Mouse (Mus musculus) ES-E14 (cell line): ENCODE results near the gene Nap1l5. TPM values are rescaled to one million over a fixed set of nuclear protein-coding genes. Genes with fewer than 3 reads are reported as not detected.

Source experiments
- DNase-seq: peaks from one replicate; pipeline ENCODE4 v3.0.0-alpha.2; 2013; ENCODE audit warnings: low read depth, low spot score
- H3K27ac ChIP-seq: 2 replicates; pipeline ENCODE4 v1.5.1; 2012; ENCODE audit warnings: low read depth, mild to moderate bottlenecking, low read length, moderate library complexity, mixed read lengths; ENCODE audit not compliant: poor library complexity, insufficient read depth, severe bottlenecking
- H3K36me3 ChIP-seq: 2 replicates; pipeline ENCODE4 v1.6.1; 2012; ENCODE audit warnings: mild to moderate bottlenecking, low read length, moderate library complexity, mixed read lengths; ENCODE audit not compliant: control insufficient read depth, poor library complexity, insufficient read depth, severe bottlenecking
- H3K4me1 ChIP-seq, 2 experiments: fragments of 150-350 bp in 1 of 2; sonication (generic) in 1 of 2; 2 replicates each; pipeline ENCODE4 v1.6.1; 2012; ENCODE audit warnings: low read length in 2 of 2, mild to moderate bottlenecking in 1 of 2, mixed read lengths in 1 of 2; ENCODE audit not compliant: control insufficient read depth in 2 of 2, insufficient read depth in 2 of 2, poor library complexity in 1 of 2
- H3K4me3 ChIP-seq, 2 experiments: fragments of 150-350 bp in 1 of 2; sonication (generic) in 1 of 2; 2 replicates each; pipeline ENCODE4 v1.5.1; 2012; ENCODE audit warnings: low read length in 2 of 2, low read depth in 1 of 2, mild to moderate bottlenecking in 1 of 2, mixed read lengths in 1 of 2; ENCODE audit not compliant: insufficient read depth in 1 of 2, poor library complexity in 1 of 2, severe bottlenecking in 1 of 2
- H3K9ac ChIP-seq: 2 replicates; pipeline ENCODE4 v1.6.1; 2012; ENCODE audit warnings: low read depth, mild to moderate bottlenecking, low read length, mixed read lengths; ENCODE audit not compliant: poor library complexity, insufficient read depth, severe bottlenecking
- H3K9me3 ChIP-seq: fragments of 150-350 bp; sonication (generic); 2 replicates; pipeline ENCODE4 v1.6.1; 2012; ENCODE audit warnings: low read depth, mild to moderate bottlenecking, low read length; ENCODE audit not compliant: control insufficient read depth, insufficient read depth
- CHD2 ChIP-seq: IDR thresholded peaks from 2 replicates; pipeline ENCODE4 v1.6.1; 2014; ENCODE audit warnings: mild to moderate bottlenecking, low read depth, low read length, inconsistent platforms
- HCFC1 ChIP-seq: IDR thresholded peaks from 2 replicates; pipeline ENCODE4 v1.6.1; 2012; ENCODE audit warnings: low read length, inconsistent platforms, borderline replicate concordance; ENCODE audit not compliant: insufficient read depth
- MAFK ChIP-seq: IDR thresholded peaks from 2 replicates; pipeline ENCODE4 v1.6.1; 2014; ENCODE audit warnings: mild to moderate bottlenecking, low read depth, low read length, inconsistent platforms; ENCODE audit not compliant: insufficient read depth
- ZC3H11A ChIP-seq: IDR thresholded peaks from 2 replicates; pipeline ENCODE4 v1.6.1; 2012; ENCODE audit warnings: low read depth, mild to moderate bottlenecking, inconsistent platforms, low read length, borderline replicate concordance
- ZNF384 ChIP-seq: IDR thresholded peaks from 2 replicates; pipeline ENCODE4 v1.6.1; 2012; ENCODE audit warnings: low read depth, low read length, inconsistent platforms
- in situ Hi-C, 2 experiments: fragments of 600-800 bp; cut with MboI; formaldehyde crosslinking; loops; one replicate each; pipeline ENCODE4 v1.15.1; 2025; ENCODE audit warnings: low sequenced_read_pairs in 2 of 2, inconsistent platforms in 1 of 2; ENCODE audit not compliant: unreplicated experiment in 2 of 2
- total RNA-seq: library from RNA; depleted of rRNA; stranded (reverse); fragments of 300-350 nt; gene quantifications from 2 replicates; pipeline ENCODE4 v1.2.3, GENCODE M21; 2012

Nap1l5 gene
- total RNA-seq, 1 experiment = 0.67 TPM

DNA sequence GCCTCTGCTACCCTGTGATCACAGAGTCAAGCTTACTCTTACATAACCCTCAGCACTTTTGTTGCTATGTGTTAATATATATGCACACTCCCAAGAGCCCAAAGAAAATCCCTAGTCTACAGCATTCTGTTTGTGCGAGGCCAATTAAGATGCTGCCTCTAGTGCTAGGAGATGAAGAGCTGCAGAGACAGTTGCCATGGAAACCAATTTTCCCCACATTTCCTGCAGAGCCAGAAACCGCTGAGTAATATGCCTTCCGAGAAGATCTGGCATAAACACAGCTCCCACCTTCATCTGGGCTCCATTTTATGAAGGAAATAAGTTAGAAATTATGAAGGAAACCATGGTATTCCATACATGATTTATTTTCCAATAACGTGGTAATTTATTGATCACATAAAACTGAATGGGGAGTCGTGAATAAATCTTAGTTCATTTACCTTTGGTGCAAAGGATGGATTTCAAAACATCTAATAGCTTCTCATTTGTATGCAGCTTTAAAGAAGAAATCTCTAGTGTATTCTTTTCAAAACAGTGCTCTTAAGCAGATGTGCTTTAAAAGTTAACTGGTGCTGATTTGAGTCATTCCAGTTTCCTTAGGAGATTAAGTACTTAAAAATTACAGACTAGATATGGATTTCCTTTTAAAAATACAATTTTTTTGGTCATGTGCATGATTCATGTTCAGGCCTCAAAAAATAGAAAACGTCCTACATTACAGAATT lies 26.5 kb upstream of the Nap1l5 start:
- Histone ChIP-seq H3K27ac (no peak overlapping the region), H3K9ac (no peak overlapping the region), H3K4me3 (no peak overlapping the region), H3K36me3 (no peaks in the 10 kb centered on the region), H3K4me1 (no peaks in the 10 kb centered on the region), H3K9me3 (no peaks in the 10 kb centered on the region)
- in situ Hi-C loops = no loop called here
- TF ChIP-seq ZNF384 = no peak
- no peak for TF ChIP-seq HCFC1
- TF ChIP-seq MAFK = no peak
- no peak for TF ChIP-seq CHD2
- no peak for TF ChIP-seq ZC3H11A
- DNase-seq = no peak

DNA sequence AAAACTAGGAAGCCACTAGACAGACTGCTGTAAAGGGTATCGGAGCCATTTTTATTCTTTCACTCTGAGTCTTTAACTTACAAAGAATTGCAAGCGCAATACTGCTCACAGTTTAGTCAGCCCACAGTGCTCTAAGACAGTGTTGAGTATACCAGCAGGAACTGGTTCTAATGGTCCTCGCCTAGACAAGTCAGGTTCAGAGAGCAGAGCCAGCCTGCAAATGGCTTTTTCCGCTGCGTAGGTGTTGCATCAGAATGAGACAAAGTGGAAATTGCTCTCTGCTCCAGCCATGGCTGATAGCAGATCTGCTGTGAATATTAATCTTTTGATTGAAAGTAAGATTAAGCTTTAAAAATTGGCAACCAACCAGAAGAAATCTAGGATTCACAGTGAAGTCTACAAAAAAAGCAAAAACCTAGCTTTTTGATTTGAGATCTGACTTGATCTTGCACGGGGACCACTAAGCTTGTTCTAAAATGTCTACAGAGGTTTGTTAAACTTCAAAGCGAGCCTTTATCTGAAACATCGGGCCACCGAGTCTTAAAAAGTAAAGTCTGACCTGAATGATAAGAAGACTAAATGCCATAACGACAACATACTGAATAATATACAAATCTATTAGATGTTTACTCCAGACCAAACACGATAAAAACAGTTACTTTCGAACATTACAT lies 25.8 kb upstream of the Nap1l5 start:
- no peaks in the 10 kb centered on the region for H3K9me3 ChIP-seq
- H3K4me3 ChIP-seq = no peak overlapping the region
- H3K9ac ChIP-seq = no peak overlapping the region
- H3K36me3 ChIP-seq = no peaks in the 10 kb centered on the region
- in situ Hi-C loops = no loop called here
- no peak for TF ChIP-seq CHD2
- TF ChIP-seq ZNF384 = no peak
- DNase-seq = no peak
- H3K4me1 ChIP-seq = no peaks in the 10 kb centered on the region
- no peak overlapping the region for H3K27ac ChIP-seq

DNA sequence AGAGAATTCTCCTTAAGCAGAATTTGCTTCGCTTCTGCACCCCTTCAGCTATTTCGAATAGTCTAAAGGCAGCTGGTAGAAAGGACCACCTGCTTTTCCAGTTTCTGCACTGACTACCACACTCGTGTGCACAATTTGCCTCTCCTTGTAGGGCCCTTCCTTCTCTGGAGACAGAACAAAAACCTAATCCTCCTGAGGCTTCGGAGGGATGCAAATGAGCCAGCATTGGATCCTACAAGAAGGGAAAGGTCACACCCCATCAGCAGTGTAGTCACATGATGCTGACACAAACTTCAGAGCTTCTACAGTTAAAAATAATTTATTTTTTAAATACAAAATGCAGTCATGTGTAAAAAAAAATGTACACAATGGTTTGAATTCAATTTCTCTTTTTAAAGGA lies 24.3 kb upstream of the Nap1l5 start:
- DNase-seq = no peak
- Histone ChIP-seq H3K9ac (no peak overlapping the region), H3K4me1 (no peaks in the 10 kb centered on the region), H3K36me3 (no peaks in the 10 kb centered on the region), H3K4me3 (no peak overlapping the region), H3K9me3 (no peaks in the 10 kb centered on the region), H3K27ac (no peak overlapping the region)
- in situ Hi-C loops = no loop called here
- TF ChIP-seq MAFK (no peak), ZC3H11A (no peak), ZNF384 (no peak), CHD2 (no peak), HCFC1 (no peak)

DNA sequence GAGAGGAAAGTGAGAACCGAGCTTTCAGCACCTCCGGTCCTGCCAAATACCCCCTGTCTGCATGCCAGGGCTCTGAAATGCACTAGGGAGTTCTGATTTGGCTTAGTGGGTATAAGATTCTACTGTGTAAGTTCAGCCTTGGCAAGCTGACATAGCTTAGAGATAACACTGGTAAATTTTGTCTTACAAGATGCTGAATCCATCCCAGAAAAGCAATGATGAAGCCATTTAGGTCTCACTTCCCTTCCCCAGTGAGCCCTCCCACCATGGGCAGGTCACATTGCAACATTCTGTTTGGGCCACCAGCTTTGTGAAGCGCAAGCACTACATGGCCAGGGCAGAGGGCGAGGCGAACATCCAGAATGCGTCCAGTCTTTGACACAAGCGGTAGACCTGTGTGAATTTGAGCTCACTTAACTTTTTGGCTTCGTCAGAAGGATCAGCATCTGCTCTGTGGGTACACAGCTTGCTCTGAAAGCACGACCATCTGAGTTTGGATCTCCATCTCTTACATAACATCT lies 23.1 kb upstream of the Nap1l5 start:
- TF ChIP-seq HCFC1 = no peak
- TF ChIP-seq ZC3H11A = no peak
- no peak for TF ChIP-seq MAFK
- no peak for TF ChIP-seq ZNF384
- TF ChIP-seq CHD2 = no peak
- Histone ChIP-seq H3K4me3 (no peak overlapping the region), H3K9ac (no peak overlapping the region), H3K9me3 (no peaks in the 10 kb centered on the region), H3K36me3 (no peaks in the 10 kb centered on the region), H3K27ac (no peak overlapping the region), H3K4me1 (no peaks in the 10 kb centered on the region)
- in situ Hi-C loops = no loop called here
- no peak for DNase-seq

DNA sequence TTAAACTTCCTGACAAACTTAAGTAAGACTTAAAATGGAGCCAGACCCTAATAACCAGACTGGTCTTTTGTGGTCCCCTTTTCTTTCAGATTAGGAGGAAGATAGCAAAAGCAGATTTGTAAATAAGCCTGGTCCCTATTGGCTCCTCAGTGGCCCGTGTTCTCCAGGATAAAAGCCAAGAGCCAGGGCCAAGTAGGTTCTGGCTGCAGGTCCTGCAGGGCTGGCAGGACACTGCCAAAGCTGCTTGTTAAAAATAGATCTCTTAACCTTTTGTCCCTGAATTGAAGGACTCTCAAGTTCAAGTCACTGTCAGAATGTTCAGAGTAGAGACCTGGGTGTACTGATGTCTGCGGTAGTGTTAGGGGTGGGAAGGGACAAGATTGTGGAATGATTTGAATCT lies 21.0 kb upstream of the Nap1l5 start:
- Histone ChIP-seq H3K9me3 (no peaks in the 10 kb centered on the region), H3K9ac (no peak overlapping the region), H3K4me3 (no peak overlapping the region), H3K4me1 (no peaks in the 10 kb centered on the region), H3K27ac (no peak overlapping the region), H3K36me3 (no peaks in the 10 kb centered on the region)
- no peak for TF ChIP-seq ZNF384
- no peak for TF ChIP-seq MAFK
- no peak for TF ChIP-seq ZC3H11A
- TF ChIP-seq CHD2 = no peak
- no peak for TF ChIP-seq HCFC1
- in situ Hi-C loops = no loop called here
- DNase-seq = no peak
